Mouse (Mus musculus): ENCODE measurements around the gene Serbp1. TPM values are rescaled to one million over a fixed set of nuclear protein-coding genes. Genes with fewer than 3 reads are reported as not detected.

Gene Serbp1
- total and polyA plus RNA-seq, 2 experiments: 62.1 to 218 TPM

GRCm38 (mm10) chr6:67266159-67266657 lies 28.2 kb downstream of the Serbp1 start:
- Histone ChIP-seq H3K27ac (replicated peaks; ENCODE audit: insufficient read depth, low read depth, low read length) (peak overlapping the region; percentile 88), H3K4me3 (ENCODE audit: insufficient read depth, low read depth, low read length) (peak overlapping the region; percentile 68), H3K36me3 (ENCODE audit: control insufficient read depth, insufficient read depth, low read length) (no peaks in the 10 kb centered on the region), H3K79me2 (ENCODE audit: control insufficient read depth, insufficient read depth, low read length) (peaks cover 13% of the 10 kb centered on the region; the same call in 1 of the 2 replicates), H3K4me1 (ENCODE audit: control insufficient read depth, insufficient read depth, low read length) (peaks cover 4% of the 10 kb centered on the region; the same call in 1 of the 2 replicates), H3K9ac (ENCODE audit: low read depth, low read length) (peak overlapping the region; percentile 62), H3K27me3 (ENCODE audit: control insufficient read depth, insufficient read depth, low read length) (no peaks in the 10 kb centered on the region)
- WGBS: under 1% methylated on average over 23 of the region's 23 CpGs
- TF ChIP-seq CTCF (IDR thresholded peaks at IDR 0.05; ENCODE audit: low read depth, low read length) (no peak), POLR2A (IDR thresholded peaks at IDR 0.05; ENCODE audit: extremely low read depth, insufficient read depth, low read length) (no peak)
- peak; percentile 75 for DNase-seq (ENCODE audit: extremely low read depth, low read depth, low spot score)

DNA sequence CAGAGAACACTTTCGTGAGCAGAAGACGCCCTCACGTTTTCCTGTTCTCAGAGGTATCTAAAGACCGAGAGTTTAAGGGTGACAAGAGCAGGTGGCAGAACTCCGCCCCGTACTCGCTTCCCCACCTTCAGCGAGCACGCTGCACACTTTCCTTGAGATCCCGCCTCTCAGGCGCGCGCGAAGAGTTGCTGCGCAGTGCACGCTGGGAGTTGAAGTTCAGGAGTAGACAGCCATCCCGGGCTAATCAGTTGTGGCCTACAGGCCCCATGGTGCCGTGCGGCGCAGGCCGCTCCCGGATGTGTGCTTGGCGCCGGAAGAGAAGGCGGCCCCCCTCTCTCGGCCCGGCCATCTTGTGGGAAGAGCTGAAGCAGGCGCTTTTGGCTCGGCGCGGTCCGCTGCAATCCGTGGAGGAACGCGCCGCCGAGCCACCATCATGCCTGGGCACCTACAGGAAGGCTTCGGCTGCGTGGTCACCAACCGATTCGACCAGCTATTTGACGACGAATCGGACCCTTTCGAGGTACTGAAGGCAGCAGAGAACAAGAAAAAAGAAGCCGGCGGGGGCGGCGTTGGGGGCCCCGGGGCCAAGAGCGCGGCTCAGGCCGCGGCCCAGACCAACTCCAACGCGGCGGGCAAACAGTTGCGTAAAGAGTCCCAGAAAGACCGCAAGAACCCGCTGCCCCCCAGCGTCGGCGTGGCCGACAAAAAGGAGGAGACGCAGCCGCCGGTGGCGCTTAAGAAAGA lies 28.9 kb downstream of the Serbp1 start:
- peak overlapping the region; percentile 68 for H3K4me3 ChIP-seq (ENCODE audit: insufficient read depth, low read depth, low read length)
- H3K4me1 ChIP-seq (ENCODE audit: control insufficient read depth, insufficient read depth, low read length): peaks cover 4% of the 10 kb centered on the region; the same call in 1 of the 2 replicates
- H3K9ac ChIP-seq (ENCODE audit: low read depth, low read length): peak overlapping the region; percentile 97
- H3K27ac ChIP-seq (replicated peaks; ENCODE audit: insufficient read depth, low read depth, low read length): peak overlapping the region; percentile 88
- no peaks in the 10 kb centered on the region for H3K27me3 ChIP-seq (ENCODE audit: control insufficient read depth, insufficient read depth, low read length)
- under 1% methylated on average over 68 of the region's 68 CpGs for WGBS
- TF ChIP-seq CTCF (IDR thresholded peaks at IDR 0.05; ENCODE audit: low read depth, low read length) (no peak), POLR2A (IDR thresholded peaks at IDR 0.05; ENCODE audit: extremely low read depth, insufficient read depth, low read length) (peak; percentile 60)
- H3K36me3 ChIP-seq (ENCODE audit: control insufficient read depth, insufficient read depth, low read length): peaks cover 5% of the 10 kb centered on the region
- peak; percentile 97 for DNase-seq (ENCODE audit: extremely low read depth, low read depth, low spot score)
- H3K79me2 ChIP-seq (ENCODE audit: control insufficient read depth, insufficient read depth, low read length): peaks cover 15% of the 10 kb centered on the region; the same call in 1 of the 2 replicates

DNA sequence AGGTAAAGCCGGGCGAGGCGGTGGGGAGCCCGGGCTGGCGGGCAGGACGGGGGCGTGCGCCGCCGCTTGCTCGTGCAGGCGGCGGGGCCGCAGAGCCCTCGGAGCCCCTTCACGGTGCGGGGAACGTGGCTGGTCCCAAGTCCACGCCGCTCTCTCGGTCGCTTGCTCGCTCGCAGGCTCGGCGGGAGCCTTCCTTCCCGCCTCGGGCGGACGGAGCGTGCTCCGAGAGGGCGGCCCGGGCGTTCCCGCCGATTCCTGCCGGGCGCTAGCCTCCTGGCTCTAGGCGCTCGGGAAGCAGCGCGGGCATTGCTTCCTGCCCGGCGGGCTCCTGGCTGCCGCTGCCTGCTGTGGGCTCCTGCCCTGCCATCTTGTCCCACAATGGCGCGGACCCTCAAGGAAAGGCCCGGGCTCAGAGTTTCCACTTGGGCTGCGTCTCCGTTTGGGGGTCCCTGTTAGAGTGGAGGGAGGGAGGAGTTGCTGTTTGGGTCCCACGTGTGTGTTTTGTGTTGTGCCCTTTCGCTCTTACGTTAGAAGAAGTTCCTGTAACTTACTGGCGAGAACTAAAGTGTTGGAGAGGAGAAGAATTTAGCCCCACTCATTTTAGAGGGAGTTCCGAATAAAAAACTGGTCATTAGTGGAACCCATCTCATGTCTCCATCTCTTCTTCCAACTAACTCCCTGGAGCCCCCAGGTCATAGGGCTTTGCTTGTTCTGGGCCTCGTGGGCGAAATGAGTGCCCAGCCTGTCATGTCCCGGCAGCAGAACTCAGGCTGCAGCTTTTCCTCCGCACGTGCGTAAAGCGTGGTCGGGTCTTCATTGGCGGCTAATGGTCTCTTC lies 29.6 kb downstream of the Serbp1 start:
- Histone ChIP-seq H3K4me3 (ENCODE audit: insufficient read depth, low read depth, low read length) (peak overlapping the region; percentile 67), H3K27ac (replicated peaks; ENCODE audit: insufficient read depth, low read depth, low read length) (peak overlapping the region; percentile 77), H3K79me2 (ENCODE audit: control insufficient read depth, insufficient read depth, low read length) (peaks cover 16% of the 10 kb centered on the region; the same call in 1 of the 2 replicates), H3K36me3 (ENCODE audit: control insufficient read depth, insufficient read depth, low read length) (peaks cover 10% of the 10 kb centered on the region), H3K4me1 (ENCODE audit: control insufficient read depth, insufficient read depth, low read length) (peaks cover 4% of the 10 kb centered on the region; the same call in 1 of the 2 replicates), H3K9ac (ENCODE audit: low read depth, low read length) (peak overlapping the region; percentile 97), H3K27me3 (ENCODE audit: control insufficient read depth, insufficient read depth, low read length) (no peaks in the 10 kb centered on the region)
- TF ChIP-seq CTCF (IDR thresholded peaks at IDR 0.05; ENCODE audit: low read depth, low read length) (no peak), POLR2A (IDR thresholded peaks at IDR 0.05; ENCODE audit: extremely low read depth, insufficient read depth, low read length) (no peak)
- peak; percentile 46 for DNase-seq (ENCODE audit: extremely low read depth, low read depth, low spot score)
- under 1% methylated on average over 64 of the region's 65 CpGs for WGBS

GRCm38 (mm10) chr6:67268245-67268612 lies 30.3 kb downstream of the Serbp1 start:
- DNase-seq (ENCODE audit: extremely low read depth, low read depth, low spot score): no peak
- TF ChIP-seq CTCF (IDR thresholded peaks at IDR 0.05; ENCODE audit: low read depth, low read length) (no peak), POLR2A (IDR thresholded peaks at IDR 0.05; ENCODE audit: extremely low read depth, insufficient read depth, low read length) (no peak)
- peaks cover 14% of the 10 kb centered on the region for H3K36me3 ChIP-seq (ENCODE audit: control insufficient read depth, insufficient read depth, low read length)
- 3% methylated on average over 2 of the region's 2 CpGs for WGBS
- H3K4me1 ChIP-seq (ENCODE audit: control insufficient read depth, insufficient read depth, low read length): peaks cover 4% of the 10 kb centered on the region; the same call in 1 of the 2 replicates
- H3K79me2 ChIP-seq (ENCODE audit: control insufficient read depth, insufficient read depth, low read length): peaks cover 16% of the 10 kb centered on the region; the same call in 1 of the 2 replicates
- H3K27ac ChIP-seq (replicated peaks; ENCODE audit: insufficient read depth, low read depth, low read length): no peak overlapping the region
- H3K9ac ChIP-seq (ENCODE audit: low read depth, low read length): peak overlapping the region; percentile 97
- H3K27me3 ChIP-seq (ENCODE audit: control insufficient read depth, insufficient read depth, low read length): no peaks in the 10 kb centered on the region
- H3K4me3 ChIP-seq (ENCODE audit: insufficient read depth, low read depth, low read length): peak overlapping the region; percentile 67

DNA sequence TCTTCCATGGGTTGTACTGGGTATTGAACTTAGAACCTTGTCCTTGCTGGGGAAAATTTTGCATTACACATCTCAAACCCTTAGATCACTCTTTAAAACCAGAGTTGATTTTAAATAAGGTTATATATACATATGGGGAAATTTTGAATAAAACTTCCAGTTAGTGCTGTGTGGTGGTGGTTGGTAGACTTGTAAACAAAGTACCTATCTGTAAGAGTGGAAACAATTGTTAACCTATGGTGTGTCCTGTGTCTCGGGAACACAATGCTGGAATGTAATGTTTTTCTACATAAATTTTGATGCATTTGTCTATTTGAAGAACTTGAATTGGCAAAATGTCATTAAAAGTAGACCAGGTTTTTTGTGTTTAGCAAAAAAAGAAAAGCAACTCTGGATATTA lies 31.0 kb downstream of the Serbp1 start:
- no peaks in the 10 kb centered on the region for H3K27me3 ChIP-seq (ENCODE audit: control insufficient read depth, insufficient read depth, low read length)
- H3K4me1 ChIP-seq (ENCODE audit: control insufficient read depth, insufficient read depth, low read length): peaks cover 4% of the 10 kb centered on the region; the same call in 1 of the 2 replicates
- H3K27ac ChIP-seq (replicated peaks; ENCODE audit: insufficient read depth, low read depth, low read length): no peak overlapping the region
- H3K9ac ChIP-seq (ENCODE audit: low read depth, low read length): no peak overlapping the region
- H3K4me3 ChIP-seq (ENCODE audit: insufficient read depth, low read depth, low read length): peak overlapping the region; percentile 67; the same call in 1 of the 2 replicates
- DNase-seq (ENCODE audit: extremely low read depth, low read depth, low spot score): peak; percentile 47
- peaks cover 18% of the 10 kb centered on the region; the same call in 1 of the 2 replicates for H3K79me2 ChIP-seq (ENCODE audit: control insufficient read depth, insufficient read depth, low read length)
- H3K36me3 ChIP-seq (ENCODE audit: control insufficient read depth, insufficient read depth, low read length): peaks cover 18% of the 10 kb centered on the region
- WGBS: 16% methylated on average over 1 of the region's 1 CpGs
- no peak for TF ChIP-seq CTCF (IDR thresholded peaks at IDR 0.05; ENCODE audit: low read depth, low read length)
- no peak for TF ChIP-seq POLR2A (IDR thresholded peaks at IDR 0.05; ENCODE audit: extremely low read depth, insufficient read depth, low read length)

Data from liver, adult 2 months (tissue).